Mouse (Mus musculus) thymus, postnatal 10 days (tissue): Measurements from ENCODE around the gene Wnt7b.

Experiments
- DNase-seq, 2 experiments: peaks; one replicate each; pipeline ENCODE4 v3.0.0; 2021; ENCODE audit warnings: low spot score in 2 of 2

Gene Wnt7b

DNA sequence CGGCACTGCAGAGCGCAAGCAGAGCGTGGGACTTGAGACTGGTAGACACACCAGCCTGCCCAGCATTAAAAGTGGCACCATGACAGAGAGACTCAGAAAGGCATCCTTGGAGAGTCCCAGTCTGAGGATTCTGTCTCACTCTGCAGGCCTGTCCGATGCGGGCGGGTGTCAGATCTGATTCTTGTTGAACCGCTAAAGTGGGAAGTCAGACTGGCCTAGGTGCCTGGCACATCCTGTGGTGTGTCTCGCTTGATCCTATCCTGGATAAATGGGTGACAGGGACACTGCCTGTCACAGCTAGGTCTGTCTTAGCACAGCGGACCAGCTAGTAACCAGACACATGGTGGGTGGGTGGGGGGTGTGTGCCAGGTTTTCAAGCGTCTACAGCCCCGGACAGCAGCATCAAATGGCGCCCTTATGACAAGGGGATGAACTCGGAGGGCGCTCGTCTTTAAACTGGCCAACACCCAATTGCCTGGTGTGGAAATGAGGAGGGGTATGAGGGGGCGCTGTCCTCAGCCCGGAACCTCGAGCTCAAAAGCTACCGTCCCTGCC, at the start of gene Wnt7b:
Wnt7b (minus strand) TSS at position 118 of the 555 bp plus-strand sequence.
- DNase-seq: no peak

DNA sequence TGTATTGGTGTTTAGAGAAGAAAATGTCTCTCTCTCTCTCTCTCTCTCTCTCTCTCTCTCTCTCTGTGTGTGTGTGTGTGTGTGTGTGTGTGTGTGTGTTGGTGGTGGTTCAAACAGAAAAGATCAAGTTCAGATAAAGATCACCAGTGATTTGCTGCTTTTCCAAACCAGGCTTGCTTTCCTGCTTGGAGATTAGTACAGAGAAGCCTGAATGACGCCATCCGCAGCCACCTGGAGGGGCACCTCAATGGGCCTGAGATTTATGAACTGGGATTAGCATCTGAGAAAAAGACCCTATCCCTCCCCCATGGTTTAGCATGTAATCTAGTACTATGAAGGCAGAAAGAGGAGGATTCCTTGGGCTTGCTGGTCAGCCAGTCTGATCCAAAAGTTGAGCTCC, 49.3 kb upstream of the Wnt7b start:
- DNase-seq: no peak

DNA sequence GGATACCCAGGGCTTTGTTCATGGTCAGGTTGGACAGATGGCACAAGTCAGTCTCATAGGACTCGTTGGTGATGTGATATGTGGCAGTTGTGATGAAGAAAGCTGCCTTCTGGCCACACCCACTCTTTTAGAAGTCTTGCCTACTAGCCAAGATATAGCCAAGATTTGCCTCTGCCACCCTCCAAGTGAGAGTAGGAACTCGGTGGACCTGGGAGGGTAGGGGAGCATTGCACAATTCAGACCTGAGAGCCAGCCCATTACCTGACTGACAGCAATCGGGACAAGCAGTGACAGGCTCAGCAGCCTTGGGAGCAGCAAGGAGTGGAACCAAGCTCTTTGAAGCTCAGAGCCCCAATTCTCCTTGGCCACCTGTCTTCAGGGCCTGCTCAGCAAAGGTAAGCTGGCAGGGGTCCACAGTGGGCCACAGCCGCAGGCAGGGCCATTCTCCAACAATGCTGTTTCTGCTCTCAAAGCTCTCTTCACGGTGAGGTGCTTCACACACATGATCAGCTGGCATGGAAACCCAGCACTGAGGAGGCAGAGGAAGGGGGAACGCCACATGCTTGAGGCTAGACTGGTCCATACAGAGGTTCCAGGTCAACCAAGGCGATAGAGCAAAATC, 47.8 kb upstream of the Wnt7b start:
- DNase-seq: no peak

DNA sequence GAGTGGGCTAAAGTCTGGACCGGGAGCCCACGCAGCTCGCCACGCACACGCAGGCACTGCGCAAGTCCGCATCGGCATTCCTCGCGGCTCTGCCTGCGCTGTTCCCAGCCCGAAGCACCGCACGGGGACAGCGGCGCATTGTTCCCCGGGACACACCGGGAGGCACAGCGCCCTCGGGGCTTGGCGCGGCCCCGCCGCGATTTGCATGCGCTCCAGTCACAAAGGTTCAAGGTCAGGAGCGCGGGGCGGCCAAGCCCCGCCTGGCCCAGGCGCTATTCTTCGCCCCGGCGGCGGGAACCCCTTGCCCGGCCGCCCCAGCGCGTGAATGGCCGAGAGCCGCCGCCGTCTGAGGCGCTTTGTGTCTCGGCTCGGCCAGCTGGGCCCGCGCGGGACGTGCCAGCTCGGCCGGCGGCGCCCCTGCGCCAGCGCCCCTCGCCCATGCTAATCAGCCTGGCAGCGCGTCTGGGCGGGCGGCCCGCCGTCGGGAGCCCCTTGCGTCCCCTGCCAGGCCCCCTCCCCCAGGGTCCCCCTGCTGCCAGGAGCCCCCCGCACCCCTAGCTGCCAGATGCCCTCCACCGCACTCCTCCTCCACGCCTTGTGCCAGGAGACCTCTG, 43.5 kb upstream of the Wnt7b start:
- no peak for DNase-seq

DNA sequence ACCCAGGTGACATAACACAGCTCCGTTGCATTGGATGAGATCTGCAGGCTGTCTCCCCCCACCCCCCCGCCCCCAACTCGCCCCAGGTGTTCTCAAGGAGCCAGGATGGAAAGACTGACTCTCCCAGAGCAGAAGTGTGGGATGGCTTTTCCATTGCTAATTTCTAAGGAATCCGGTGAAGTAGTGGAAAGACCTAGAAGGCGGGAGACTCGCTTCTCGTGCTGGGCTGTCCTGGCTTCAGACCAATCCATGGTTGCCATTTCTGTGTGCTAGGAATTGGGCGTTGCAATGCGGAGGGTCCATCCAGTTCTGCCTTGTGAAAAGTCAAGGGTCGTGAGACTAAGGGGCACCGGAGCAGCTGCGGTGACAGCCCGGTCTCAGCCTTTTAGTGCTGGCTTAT, 39.9 kb upstream of the Wnt7b start:
- no peak for DNase-seq

DNA sequence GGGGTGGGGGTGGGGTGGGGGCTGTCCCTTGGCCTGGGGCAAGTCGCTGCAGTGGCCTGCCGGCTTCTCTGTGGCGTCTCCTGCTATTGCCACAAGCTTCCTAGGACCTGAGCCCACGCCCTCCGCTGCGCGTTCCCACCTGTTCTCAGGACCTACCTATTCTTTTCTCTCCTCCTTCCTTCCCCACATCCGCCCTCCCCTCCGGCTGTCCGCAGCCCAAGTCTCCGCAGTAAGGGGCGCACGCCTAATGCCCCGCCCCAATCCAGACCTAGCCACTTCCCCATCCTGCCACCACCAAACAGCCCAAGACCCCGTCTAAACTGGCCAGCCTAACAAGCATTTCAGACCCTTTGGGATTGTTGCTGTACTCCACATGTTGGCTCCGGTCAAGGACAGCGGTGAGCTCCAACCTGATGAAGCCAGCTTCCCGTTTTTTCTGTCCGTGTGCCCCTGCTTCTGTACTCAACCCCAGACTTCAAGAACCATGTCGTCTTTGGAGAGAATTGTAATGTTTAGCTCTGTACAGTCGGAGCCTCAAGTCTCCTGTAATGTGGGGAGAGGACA, 33.3 kb upstream of the Wnt7b start:
- no peak for DNase-seq

DNA sequence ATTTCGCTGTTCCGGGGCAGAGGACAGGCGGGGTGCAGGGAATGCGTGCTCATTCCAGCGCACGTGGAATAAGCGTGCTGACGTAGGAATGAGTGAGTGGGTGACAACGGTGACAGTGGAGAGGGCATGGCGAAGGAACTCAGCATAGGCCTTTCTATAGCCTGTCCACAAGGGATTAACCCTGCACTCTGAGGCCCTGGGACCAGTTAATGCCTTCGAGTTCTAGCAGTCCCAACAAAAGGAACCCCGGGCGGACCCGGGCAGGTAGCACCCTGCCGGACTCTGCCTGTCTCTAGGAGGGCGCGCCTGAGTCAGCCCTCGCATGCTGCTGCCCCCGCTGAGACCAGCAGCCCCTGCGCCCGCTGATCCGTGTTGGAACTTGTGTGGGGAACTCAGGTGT, 32.8 kb upstream of the Wnt7b start:
- DNase-seq: no peak

DNA sequence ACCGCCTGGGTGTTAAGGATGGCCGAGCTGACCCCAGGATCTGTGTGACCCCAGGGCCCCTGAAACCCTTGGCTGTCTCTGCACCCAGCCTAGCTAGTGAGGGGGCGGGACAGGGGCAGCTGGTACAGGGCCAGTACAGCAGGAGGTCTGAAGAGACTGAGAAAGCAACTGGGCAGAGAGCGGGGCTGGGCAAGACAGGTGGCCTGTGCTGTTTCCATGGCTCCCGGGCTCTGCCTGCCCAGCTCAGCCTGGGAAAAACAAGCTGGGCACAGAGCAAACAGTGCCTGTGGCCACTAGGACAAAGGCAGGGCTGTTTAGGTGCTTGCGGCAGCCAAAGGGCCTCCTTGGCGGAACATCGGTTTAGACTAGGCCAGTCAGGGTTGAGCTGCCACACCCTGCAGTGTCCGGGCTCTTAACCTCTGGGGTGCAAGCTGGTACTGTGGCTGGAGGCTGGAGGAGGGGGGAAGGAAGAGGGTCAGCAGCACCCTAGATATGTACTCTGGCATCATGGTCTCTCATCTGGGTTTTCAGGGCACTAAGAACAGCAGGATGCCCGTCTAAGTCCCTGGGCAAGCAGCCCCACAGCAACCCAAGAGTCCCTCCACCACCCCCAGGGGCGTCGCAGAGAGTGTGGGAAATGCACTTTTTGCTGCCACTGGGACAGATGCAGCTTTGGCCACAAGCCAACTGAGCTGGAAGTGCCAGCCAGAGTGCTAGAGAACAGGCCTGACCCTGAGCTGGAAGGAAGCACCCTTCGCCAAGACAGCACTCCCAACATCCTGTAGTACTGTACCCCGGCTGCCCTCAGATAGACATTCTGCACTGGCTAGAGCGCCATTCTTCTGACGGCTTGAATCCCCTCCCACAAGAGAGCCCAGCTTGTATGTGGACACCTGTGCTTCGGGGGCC, 31.3 kb upstream of the Wnt7b start:
- no peak for DNase-seq

DNA sequence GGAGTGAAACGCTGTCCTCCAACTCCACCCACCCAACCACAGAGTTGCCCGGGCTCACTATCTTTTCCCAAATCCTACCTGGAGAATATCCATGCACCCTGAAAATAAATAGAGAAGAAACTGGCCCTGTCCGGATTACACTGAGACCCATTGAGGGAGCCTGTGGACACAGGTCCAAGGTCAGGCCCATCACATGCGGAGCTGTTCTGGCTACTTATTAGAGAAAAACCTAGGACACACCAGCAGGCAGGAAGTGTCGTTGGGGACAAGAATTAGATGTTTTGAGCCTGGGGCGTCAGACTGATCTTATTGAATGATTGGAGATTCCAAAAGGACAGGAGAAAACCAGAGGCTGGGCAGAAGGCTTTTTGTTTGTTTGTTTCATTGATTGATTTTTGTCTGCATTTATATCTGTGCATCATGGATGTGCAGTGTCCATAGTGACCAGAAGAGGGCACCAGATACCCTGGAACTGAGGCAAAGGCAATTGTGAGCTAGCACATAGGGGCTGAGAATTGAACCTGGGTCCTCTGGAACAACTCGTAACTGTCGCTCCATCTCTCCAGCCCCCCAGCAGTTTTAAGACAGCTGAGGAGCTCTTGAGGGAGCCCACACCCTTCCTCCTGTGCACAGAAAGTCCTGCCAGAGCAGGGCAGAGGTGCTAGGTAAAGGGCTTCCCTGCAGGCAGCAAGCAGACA, 30.5 kb upstream of the Wnt7b start:
- DNase-seq: peak in 1 of 2 experiments; percentile 47

DNA sequence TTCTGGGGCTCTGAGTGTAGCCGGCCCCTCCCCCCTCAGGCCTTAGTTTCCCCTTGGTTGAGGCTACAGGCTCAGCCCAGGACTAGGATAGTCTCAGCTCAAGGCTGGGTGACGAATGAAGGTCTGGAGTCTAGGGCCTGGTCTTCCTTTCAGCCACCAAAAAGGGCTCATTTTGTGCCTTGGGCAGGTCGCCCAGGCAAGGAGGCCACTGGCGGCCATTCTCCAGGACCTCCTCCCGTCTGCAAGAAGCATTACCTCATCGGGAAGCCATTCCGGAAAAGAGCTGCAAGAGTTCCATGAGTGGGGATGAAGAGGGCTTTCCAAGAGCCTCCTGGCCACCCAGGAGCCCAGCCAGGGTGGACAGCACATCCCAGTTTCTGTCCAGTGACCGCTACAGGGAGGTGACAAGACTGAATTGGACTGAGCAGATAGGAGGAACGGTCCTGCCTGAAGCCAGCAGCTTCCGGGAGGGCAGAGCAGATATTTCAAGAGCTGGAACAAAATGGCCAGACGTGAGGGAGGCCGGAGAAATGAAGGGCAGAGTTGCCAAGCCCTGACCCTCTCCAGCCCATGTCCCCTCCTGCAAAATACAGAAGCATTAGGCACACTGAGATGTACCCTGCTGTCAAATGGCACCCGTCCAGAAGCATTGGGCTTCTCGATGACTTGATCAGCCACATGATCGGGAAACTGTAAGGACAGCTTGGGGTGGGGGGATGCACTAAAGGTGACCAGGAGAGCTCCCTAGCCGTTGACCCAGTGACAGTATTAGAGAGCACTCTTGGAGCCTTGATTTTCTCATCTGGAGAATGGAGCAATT, 29.6 kb upstream of the Wnt7b start:
- DNase-seq: no peak

DNA sequence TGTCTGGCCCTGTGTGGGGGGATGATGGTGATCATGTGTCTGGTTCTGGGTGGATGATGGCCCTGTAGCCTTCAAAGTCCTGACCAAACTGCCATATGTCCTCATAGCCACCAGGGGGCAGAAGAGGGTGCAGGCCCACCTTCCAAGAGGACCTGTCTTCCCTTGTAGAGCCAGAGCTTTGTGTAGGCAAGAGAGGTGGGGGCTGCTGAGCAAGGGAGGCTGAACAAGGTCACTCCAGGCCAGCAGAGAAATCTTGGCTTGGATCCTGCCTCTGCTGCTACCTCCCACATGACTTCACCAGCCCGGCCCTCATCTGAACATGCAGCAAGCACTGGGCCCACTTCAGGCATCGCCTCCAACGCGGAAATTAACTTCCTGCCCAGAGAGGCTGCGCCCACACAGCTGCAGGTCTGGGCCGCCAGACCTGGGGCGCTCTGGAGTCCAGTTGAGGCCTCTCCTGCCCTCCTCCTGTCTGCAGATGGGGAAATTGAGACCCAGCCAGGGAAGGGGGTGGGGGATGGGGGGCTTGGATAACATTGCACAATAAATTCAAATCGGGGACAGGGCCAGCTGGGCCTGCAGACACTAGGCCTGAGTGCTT, 28.4 kb upstream of the Wnt7b start:
- peak; percentile 56 to 80 for DNase-seq

DNA sequence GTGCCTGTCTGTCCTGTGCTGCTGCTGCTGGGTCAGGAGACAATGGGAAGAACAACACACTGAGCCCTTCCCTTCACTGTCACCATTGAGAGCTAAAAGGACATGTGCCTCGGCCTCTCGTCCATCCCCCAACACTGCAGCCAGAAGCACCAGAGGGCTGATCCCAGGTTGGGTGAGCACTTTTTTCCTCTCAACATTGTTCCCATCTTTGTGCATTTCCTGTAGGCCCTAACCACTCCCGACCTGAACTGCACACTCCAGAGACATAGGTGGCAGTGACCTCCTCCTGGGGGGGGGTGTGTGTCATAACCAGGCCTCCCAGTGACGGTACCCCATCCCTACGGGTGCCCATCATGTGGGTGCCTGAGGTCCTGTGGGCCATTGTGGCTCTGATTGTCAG, 27.8 kb upstream of the Wnt7b start:
- DNase-seq: no peak

DNA sequence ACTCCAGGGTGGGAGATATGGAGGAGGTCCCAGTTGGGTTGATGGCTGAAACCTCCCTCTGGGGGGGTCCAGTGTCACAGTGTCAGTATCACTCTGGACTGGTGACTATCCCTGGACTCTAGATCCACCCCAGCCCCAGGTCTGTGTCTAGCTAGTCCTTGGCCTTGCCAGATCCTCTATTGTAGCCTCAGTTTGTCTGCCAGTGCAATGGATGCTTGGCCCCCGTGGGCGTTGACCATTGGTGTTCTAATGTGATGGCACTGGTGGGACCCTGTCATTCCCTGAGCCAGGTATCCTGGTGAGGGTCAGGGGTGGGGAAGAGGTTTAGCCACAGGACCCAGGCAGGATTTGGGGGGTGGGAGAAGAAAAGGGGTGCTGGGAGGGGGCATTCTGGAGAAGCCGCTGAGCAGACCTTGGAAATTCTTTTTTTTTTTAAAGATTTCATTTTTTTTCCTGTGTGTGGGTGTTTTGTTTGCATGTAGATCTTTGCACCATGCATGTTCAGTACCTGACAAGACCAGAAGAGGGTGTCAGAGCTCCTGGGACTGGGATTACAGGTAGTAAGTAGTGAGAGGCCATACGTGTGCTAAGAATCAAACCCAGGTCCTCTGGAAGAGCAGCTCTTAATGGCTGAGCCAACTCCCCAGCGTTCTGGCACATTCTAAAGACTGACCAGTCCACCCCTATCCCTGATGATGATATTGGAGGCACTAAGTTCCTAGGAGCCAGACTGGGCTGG, 27.2 kb upstream of the Wnt7b start:
- no peak for DNase-seq

DNA sequence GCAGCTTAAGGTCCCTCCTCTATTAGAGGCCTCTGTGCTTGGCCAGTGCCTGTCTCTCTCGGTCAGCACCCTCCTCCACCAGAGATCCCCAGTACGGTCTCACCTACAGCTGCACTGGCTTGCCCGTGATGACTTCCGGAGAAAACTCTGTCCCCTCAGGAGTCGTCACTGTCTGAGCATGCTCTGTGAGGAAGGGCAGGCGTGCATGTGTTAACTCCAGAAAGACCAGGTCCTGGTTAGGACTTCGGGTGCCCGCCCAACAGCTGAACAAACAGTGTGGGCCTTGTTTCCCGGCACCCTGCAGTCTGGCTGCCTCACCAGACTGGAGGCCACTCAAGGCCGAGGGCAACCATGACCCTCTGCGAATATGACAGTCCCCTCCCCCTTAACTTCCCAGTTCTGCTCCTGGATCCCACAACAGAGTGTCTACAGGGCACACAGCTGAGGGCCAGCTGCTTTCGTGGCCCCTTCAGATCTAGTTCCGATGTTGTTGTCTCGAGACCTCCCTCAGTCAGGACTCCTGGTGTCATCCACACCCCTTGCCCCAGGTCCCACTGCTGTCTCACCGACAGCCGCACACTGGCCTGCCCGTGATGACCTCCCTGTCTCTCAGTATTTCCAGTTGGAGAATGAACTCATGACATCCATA, 23.8 kb upstream of the Wnt7b start:
- no peak for DNase-seq

DNA sequence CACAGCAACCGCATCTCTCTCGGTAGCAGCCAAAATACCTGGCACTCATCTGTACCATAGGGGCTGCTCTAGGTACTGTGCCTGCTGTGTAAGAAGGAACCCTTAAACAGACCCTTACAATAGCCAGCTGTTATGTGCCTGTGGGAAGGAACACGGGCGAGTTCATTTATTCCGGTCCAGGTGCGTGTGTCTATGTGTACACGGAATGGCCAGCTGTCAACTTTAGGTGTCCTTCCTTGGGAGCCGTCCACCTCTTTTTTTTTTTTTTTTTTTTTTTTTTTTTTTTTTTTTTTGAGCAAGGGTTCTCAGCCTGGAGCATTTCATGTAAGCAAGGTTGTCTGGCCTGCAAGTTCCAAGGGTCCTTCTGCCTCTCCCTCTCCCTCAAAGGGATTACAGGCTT, 22.7 kb upstream of the Wnt7b start:
- DNase-seq: no peak

DNA sequence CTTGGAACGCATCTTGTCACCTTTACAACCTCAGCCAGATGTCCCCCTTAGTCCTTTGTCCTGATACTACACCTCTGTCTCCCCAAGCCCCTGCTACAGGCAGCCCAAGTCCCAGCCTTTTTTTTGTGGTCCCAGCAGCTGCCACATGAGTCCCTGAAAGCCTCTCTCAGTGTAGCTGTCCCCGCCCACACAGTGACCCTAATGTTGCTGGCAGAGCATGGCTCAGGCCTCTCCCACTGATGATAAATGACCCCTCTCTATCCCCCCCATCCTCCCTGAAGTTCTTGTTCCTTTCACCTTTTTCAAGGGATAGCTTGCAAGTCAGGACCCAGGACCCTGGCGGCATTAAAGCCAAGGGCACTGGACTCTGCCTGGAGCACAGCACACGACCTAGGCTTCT, 22.2 kb upstream of the Wnt7b start:
- no peak for DNase-seq

DNA sequence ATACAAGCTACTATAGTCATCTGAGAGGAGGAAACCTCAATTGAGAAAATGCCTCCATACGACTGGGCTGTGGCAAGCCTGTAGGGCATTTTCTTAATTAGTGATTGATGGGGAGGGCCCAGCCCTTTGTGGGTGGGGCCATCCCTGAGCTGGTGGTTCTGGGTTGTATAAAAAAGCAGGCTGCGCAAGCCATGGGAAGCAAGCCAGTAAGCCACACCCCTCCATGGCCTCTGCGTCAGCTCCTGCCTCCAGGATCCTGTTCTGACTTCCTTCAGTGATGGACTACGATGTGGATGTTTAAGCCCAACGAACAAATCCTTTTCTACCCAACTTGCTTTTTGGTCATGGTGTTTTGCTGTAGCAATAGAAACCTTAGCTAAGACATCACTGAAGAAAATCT, 21.1 kb upstream of the Wnt7b start:
- DNase-seq: no peak

DNA sequence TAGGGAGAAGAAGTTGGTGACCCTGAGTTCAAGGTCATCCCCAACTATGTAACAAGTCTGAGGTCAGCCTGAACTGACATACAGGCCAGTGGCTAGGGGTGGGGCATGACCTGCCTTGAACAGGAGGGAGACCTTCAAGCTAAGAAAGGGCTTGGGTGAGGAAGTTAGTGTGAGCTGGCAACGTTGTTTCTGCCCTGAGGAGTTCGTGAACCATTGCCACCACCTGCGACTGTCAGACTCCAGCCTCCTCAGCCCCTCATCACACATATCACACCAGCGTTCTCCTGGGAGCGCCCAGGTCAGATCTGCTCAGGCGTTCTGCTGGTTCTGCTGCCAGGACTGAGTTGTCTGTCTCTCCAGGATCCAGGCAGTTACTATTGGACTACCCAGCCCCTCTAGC, 20.5 kb upstream of the Wnt7b start:
- no peak for DNase-seq

DNA sequence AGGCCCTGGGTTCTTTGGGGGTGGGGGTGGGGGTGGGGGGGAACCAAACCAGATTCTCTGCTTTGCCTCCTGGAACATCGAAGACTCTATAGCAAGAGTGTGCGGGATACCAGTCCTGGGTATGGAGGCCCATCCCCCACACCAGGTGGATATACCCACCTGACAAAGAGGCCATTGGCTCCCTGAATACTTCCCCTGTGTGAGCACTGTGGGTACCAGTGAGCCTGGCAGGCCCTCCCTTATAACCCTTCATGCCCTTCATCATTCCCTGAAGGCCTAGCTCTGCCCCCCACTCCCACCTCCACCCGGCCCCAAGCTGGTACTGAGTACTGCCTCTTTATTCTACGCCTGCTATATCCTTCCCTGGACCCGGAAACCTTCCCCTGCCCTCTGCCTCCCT, 19.7 kb upstream of the Wnt7b start:
- DNase-seq: no peak
